Mouse (Mus musculus) liver, embryonic 15.5 days (tissue): ENCODE data around the gene Spn. TPM values are rescaled to one million over a fixed set of nuclear protein-coding genes. Genes with fewer than 3 reads are reported as not detected.

ENCODE experiments used
- ATAC-seq: fragments of 200-750 bp; cut with Nextera tagmentation; 2 replicates; pipeline ENCODE4 v1.8.0; 2017; ENCODE audit warnings: moderate number of reproducible peaks, mild to moderate bottlenecking, moderate library complexity; ENCODE audit not compliant: insufficient read depth
- H3K27ac ChIP-seq: fragments of 300-500 bp; sonication (generic); replicated peaks from 2 replicates; pipeline ENCODE4 v1.5.1; 2015; ENCODE audit warnings: mild to moderate bottlenecking, inconsistent platforms
- H3K27me3 ChIP-seq: fragments of 300-500 bp; sonication (generic); 2 replicates; pipeline ENCODE4 v1.6.1; 2015; ENCODE audit warnings: mild to moderate bottlenecking, inconsistent platforms
- H3K36me3 ChIP-seq: fragments of 300-500 bp; sonication (generic); replicated peaks from 2 replicates; pipeline ENCODE4 v1.6.1; 2015; ENCODE audit warnings: moderate library complexity, mild to moderate bottlenecking, inconsistent platforms
- H3K4me1 ChIP-seq: fragments of 300-500 bp; sonication (generic); replicated peaks from 2 replicates; pipeline ENCODE4 v1.6.1; 2015; ENCODE audit warnings: inconsistent platforms
- H3K4me2 ChIP-seq: fragments of 300-500 bp; sonication (generic); 2 replicates; pipeline ENCODE4 v1.6.1; 2015; ENCODE audit warnings: moderate library complexity, mild to moderate bottlenecking, inconsistent platforms
- H3K4me3 ChIP-seq: fragments of 300-500 bp; sonication (generic); replicated peaks from 2 replicates; pipeline ENCODE4 v1.5.1; 2015; ENCODE audit warnings: mild to moderate bottlenecking, inconsistent platforms
- H3K9ac ChIP-seq: fragments of 300-500 bp; sonication (generic); 2 replicates; pipeline ENCODE4 v1.6.1; 2015; ENCODE audit warnings: moderate library complexity, mild to moderate bottlenecking, inconsistent platforms
- H3K9me3 ChIP-seq: fragments of 300-500 bp; sonication (generic); replicated peaks from 2 replicates; pipeline ENCODE4 v1.6.1; 2016; ENCODE audit warnings: inconsistent platforms
- WGBS: fragments of 180-500 bp; shearing (Covaris S2); methylation state at CpG from one replicate; pipeline ENCODE4 v1.1.7; 2015; ENCODE audit warnings: mixed read lengths; ENCODE audit not compliant: insufficient replicate concordance; 5-methylcytosine and 5-hydroxymethylcytosine counted together
- polyA plus RNA-seq: library from polyadenylated mRNA; unstranded; fragments of >200 nt; fragmentation: Nextera tagmentation; extraction: Ambion mirVana; gene quantifications from 2 replicates; pipeline ENCODE4 v1.2.1, GENCODE M21; 2015

The Spn gene
- polyA plus RNA-seq, 1 experiment from 2014 or later: 6.7 TPM

- H3K4me1 ChIP-seq: peaks cover 48% of the 10 kb centered on the region
- H3K4me3 ChIP-seq: no peak overlapping the region
- no peak for ATAC-seq
- no peaks in the 10 kb centered on the region for H3K27me3 ChIP-seq
- H3K4me2 ChIP-seq: peak overlapping the region; percentile 10; the same call in 1 of the 2 replicates
- no peaks in the 10 kb centered on the region for H3K36me3 ChIP-seq
- no peaks in the 10 kb centered on the region for H3K9me3 ChIP-seq
- H3K9ac ChIP-seq: no peak overlapping the region
- peak overlapping the region; percentile 61 for H3K27ac ChIP-seq
- WGBS: 53% methylated on average over 14 of the region's 14 CpGs
Observed at GRCm38 (mm10) chr7:127118671-127119445, 18.8 kb downstream of the Spn start.

GRCm38 (mm10) chr7:127117948-127118347 is 19.7 kb downstream of the Spn start:
- H3K27me3 ChIP-seq: no peaks in the 10 kb centered on the region
- H3K4me2 ChIP-seq: no peak overlapping the region
- H3K27ac ChIP-seq: no peak overlapping the region
- ATAC-seq: no peak
- H3K36me3 ChIP-seq: no peaks in the 10 kb centered on the region
- H3K4me1 ChIP-seq: peaks cover 56% of the 10 kb centered on the region
- H3K9me3 ChIP-seq: no peaks in the 10 kb centered on the region
- 65% methylated on average over 5 of the region's 5 CpGs for WGBS
- no peak overlapping the region for H3K4me3 ChIP-seq
- H3K9ac ChIP-seq: no peak overlapping the region

- Histone ChIP-seq H3K4me3 (no peak overlapping the region), H3K4me1 (peaks cover 68% of the 10 kb centered on the region), H3K9ac (no peak overlapping the region), H3K4me2 (no peak overlapping the region), H3K9me3 (no peaks in the 10 kb centered on the region), H3K36me3 (no peaks in the 10 kb centered on the region), H3K27me3 (no peaks in the 10 kb centered on the region), H3K27ac (0 out of 2 replicates have a peak overlapping the region, but pooled peaks have one; percentile 9)
- no peak for ATAC-seq
- 54% methylated on average over 11 of the region's 11 CpGs for WGBS
Observed at GRCm38 (mm10) chr7:127116331-127116935, 21.2 kb downstream of the Spn start.

GRCm38 (mm10) chr7:127114920-127115319 is 22.7 kb downstream of the Spn start:
- no peaks in the 10 kb centered on the region for H3K9me3 ChIP-seq
- no peak overlapping the region for H3K4me3 ChIP-seq
- H3K36me3 ChIP-seq: no peaks in the 10 kb centered on the region
- H3K4me1 ChIP-seq: peaks cover 74% of the 10 kb centered on the region
- no peaks in the 10 kb centered on the region for H3K27me3 ChIP-seq
- 57% methylated on average over 11 of the region's 11 CpGs for WGBS
- no peak overlapping the region for H3K9ac ChIP-seq
- no peak overlapping the region for H3K4me2 ChIP-seq
- no peak for ATAC-seq
- 0 out of 2 replicates have a peak overlapping the region, but pooled peaks have one; percentile 14 for H3K27ac ChIP-seq

GRCm38 (mm10) chr7:127113614-127114259 is 23.9 kb downstream of the Spn start:
- peak overlapping the region; percentile 24; the same call in 1 of the 2 replicates for H3K27ac ChIP-seq
- WGBS: 35% methylated on average over 12 of the region's 12 CpGs

GRCm38 (mm10) chr7:127112921-127113597 is 24.6 kb downstream of the Spn start:
- no peak overlapping the region; the same call in 1 of the 2 replicates for H3K4me2 ChIP-seq

More at GRCm38 (mm10) chr7:127113614-127114259, 23.9 kb downstream of the Spn start:
- no peak for ATAC-seq
- Histone ChIP-seq H3K36me3 (no peaks in the 10 kb centered on the region), H3K9ac (no peak overlapping the region), H3K4me3 (no peak overlapping the region), H3K4me2 (peak overlapping the region; percentile 15; the same call in 1 of the 2 replicates), H3K4me1 (peaks cover 67% of the 10 kb centered on the region), H3K9me3 (no peaks in the 10 kb centered on the region), H3K27me3 (no peaks in the 10 kb centered on the region)

GRCm38 (mm10) chr7:127112251-127112841 is 25.3 kb downstream of the Spn start:
- ATAC-seq: no peak
- H3K9ac ChIP-seq: no peak overlapping the region
- no peak overlapping the region for H3K27ac ChIP-seq
- WGBS: 61% methylated on average over 12 of the region's 12 CpGs
- H3K9me3 ChIP-seq: no peaks in the 10 kb centered on the region
- no peaks in the 10 kb centered on the region for H3K27me3 ChIP-seq
- no peak overlapping the region for H3K4me3 ChIP-seq
- H3K4me2 ChIP-seq: no peak overlapping the region
- H3K4me1 ChIP-seq: peaks cover 55% of the 10 kb centered on the region
- H3K36me3 ChIP-seq: 0 out of 2 replicates have a peak, but pooled peaks cover 4% of the 10 kb centered on the region

More at GRCm38 (mm10) chr7:127112921-127113597, 24.6 kb downstream of the Spn start:
- Histone ChIP-seq H3K4me3 (no peak overlapping the region), H3K27me3 (no peaks in the 10 kb centered on the region), H3K4me1 (peaks cover 61% of the 10 kb centered on the region), H3K9ac (no peak overlapping the region), H3K36me3 (no peaks in the 10 kb centered on the region), H3K27ac (no peak overlapping the region), H3K9me3 (no peaks in the 10 kb centered on the region)
- no peak for ATAC-seq
- WGBS: 35% methylated on average over 9 of the region's 9 CpGs

GRCm38 (mm10) chr7:127111461-127111860 is 26.2 kb downstream of the Spn start:
- H3K27ac ChIP-seq: no peak overlapping the region
- H3K9ac ChIP-seq: no peak overlapping the region
- no peaks in the 10 kb centered on the region for H3K27me3 ChIP-seq
- peaks cover 46% of the 10 kb centered on the region for H3K4me1 ChIP-seq
- H3K4me2 ChIP-seq: no peak overlapping the region
- ATAC-seq: peak; percentile 47; the same call in 1 of the 2 replicates
- no peaks in the 10 kb centered on the region for H3K9me3 ChIP-seq
- H3K36me3 ChIP-seq: 0 out of 2 replicates have a peak, but pooled peaks cover 4% of the 10 kb centered on the region
- H3K4me3 ChIP-seq: no peak overlapping the region
- 28% methylated on average over 6 of the region's 6 CpGs for WGBS

GRCm38 (mm10) chr7:127110239-127111007 is 27.2 kb downstream of the Spn start:
- H3K4me3 ChIP-seq: no peak overlapping the region
- H3K9ac ChIP-seq: no peak overlapping the region
- peaks cover 41% of the 10 kb centered on the region for H3K4me1 ChIP-seq
- no peaks in the 10 kb centered on the region for H3K9me3 ChIP-seq
- ATAC-seq: no peak
- no peak overlapping the region for H3K27ac ChIP-seq
- 43% methylated on average over 18 of the region's 18 CpGs for WGBS
- no peak overlapping the region for H3K4me2 ChIP-seq
- 0 out of 2 replicates have a peak, but pooled peaks cover 4% of the 10 kb centered on the region for H3K36me3 ChIP-seq
- no peaks in the 10 kb centered on the region for H3K27me3 ChIP-seq

GRCm38 (mm10) chr7:127105551-127105950 is 32.1 kb downstream of the Spn start:
- no peak for ATAC-seq
- Histone ChIP-seq H3K27me3 (no peaks in the 10 kb centered on the region), H3K4me3 (no peak overlapping the region), H3K27ac (no peak overlapping the region), H3K4me1 (peaks cover 32% of the 10 kb centered on the region), H3K9ac (no peak overlapping the region), H3K9me3 (no peaks in the 10 kb centered on the region), H3K4me2 (no peak overlapping the region), H3K36me3 (0 out of 2 replicates have a peak, but pooled peaks cover 4% of the 10 kb centered on the region)
- 70% methylated on average over 7 of the region's 7 CpGs for WGBS
